Mouse (Mus musculus) liver, adult 2 months (tissue): ENCODE results near the gene Sema5a.

Experiments
- CTCF ChIP-seq: fragments of 200-500 bp; IDR thresholded peaks from 2 replicates; pipeline ENCODE4 v1.5.1; 2011; ENCODE audit warnings: low read depth, low read length, control low read depth
- POLR2A ChIP-seq: fragments of 200-500 bp; IDR thresholded peaks from 2 replicates; pipeline ENCODE4 v1.6.1; 2011; ENCODE audit warnings: low read length, control low read depth; ENCODE audit not compliant: insufficient read depth; ENCODE audit errors: extremely low read depth

GRCm38 (mm10) chr15:32284688-32285087 is 40.1 kb downstream of the Sema5a start:
- TF ChIP-seq POLR2A: no peak
- no peak for TF ChIP-seq CTCF
